Mouse (Mus musculus): ENCODE data around the gene Spsb1. TPM values are rescaled to one million over a fixed set of nuclear protein-coding genes. Genes with fewer than 3 reads are reported as not detected.

Gene Spsb1
- 1 to 10 TPM; 1.8 to 3.0 TPM for total RNA-seq (2023)

DNA sequence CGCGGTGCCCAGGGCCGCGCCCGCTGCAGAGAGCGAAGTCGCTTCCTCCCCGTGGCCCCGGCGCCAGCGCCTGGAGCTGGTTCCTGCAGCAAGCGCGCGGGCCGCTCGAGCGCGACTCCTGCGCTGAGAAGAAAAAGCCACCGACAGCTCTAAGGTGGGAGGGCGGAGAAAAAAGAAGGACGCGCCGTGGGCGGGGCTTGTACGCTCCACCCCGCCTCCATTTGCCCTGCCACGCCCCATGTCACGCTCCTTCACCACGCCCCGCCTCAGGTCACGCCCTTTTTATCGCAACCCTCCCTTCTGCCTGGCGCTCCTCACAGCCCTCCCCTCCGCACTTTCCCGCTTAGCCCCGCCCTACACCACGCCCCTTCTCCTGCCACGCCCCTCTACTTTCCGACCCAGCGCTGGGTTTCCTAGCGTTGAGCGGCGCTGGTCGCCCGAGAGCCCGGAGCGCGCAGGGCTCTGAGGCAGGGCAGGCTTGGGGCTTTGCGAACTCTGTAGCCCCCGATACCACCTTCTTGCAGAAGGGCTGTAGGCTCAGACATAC, at the start of gene Spsb1:
TSS of gene Spsb1 (minus strand) at position 151 of the 547 bp plus-strand sequence.

Other genes starting within 250 kb of the Spsb1 start
- 1 to 10 TPM; 3.5 to 3.7 TPM for gene Tmem201, start 217.0 kb downstream of the Spsb1 start, total RNA-seq (2023)
- 1 to 10 TPM; 4.7 to 5.0 TPM for gene Slc25a33, start 180.8 kb downstream of the Spsb1 start, total RNA-seq (2023)
- 10 to 100 TPM; 74.1 to 77.3 TPM for gene H6pd, start 54.0 kb upstream of the Spsb1 start, total RNA-seq (2023)
- gene Gpr157, start 132.3 kb upstream of the Spsb1 start, total RNA-seq (2023), result 1 to 10 TPM; 6.7 to 6.9 TPM
- not detected for gene Slc2a5, start 164.2 kb upstream of the Spsb1 start, total RNA-seq (2023)
- gene Slc2a7, start 193.9 kb upstream of the Spsb1 start, total RNA-seq (2023), result not detected
- gene Car6, start 246.3 kb upstream of the Spsb1 start, total RNA-seq (2023), result not detected